Mouse (Mus musculus) hindbrain, embryonic 16.5 days (tissue): ENCODE results near the gene Gadd45g. TPM values are rescaled to one million over a fixed set of nuclear protein-coding genes. Genes with fewer than 3 reads are reported as not detected.

ENCODE experiments used
- ATAC-seq: fragments of 200-750 bp; cut with Nextera tagmentation; 2 replicates; pipeline ENCODE4 v1.8.0; 2017; ENCODE audit warnings: moderate TSS enrichment, moderate library complexity
- H3K27ac ChIP-seq: fragments of 300-500 bp; sonication (generic); 2 replicates; pipeline ENCODE4 v1.5.1; 2014; ENCODE audit warnings: low read depth, mild to moderate bottlenecking, control low read depth, low read length, moderate library complexity
- H3K27me3 ChIP-seq: fragments of 300-500 bp; sonication (generic); replicated peaks from 2 replicates; pipeline ENCODE4 v1.6.1; 2014; ENCODE audit warnings: low read length; ENCODE audit not compliant: control insufficient read depth, insufficient read depth
- H3K36me3 ChIP-seq: fragments of 300-500 bp; sonication (generic); 2 replicates; pipeline ENCODE4 v1.6.1; 2014; ENCODE audit warnings: mild to moderate bottlenecking, low read length, moderate library complexity, mixed read lengths; ENCODE audit not compliant: control insufficient read depth, insufficient read depth
- H3K4me1 ChIP-seq: fragments of 300-500 bp; sonication (generic); 2 replicates; pipeline ENCODE4 v1.6.1; 2014; ENCODE audit warnings: low read depth, low read length; ENCODE audit not compliant: control insufficient read depth, insufficient read depth
- H3K4me2 ChIP-seq: fragments of 300-500 bp; sonication (generic); 2 replicates; pipeline ENCODE4 v1.6.1; 2014; ENCODE audit warnings: mild to moderate bottlenecking, low read length, control low read depth, moderate library complexity
- H3K4me3 ChIP-seq: fragments of 300-500 bp; sonication (generic); 2 replicates; pipeline ENCODE4 v1.5.1; 2014; ENCODE audit warnings: mild to moderate bottlenecking, low read length, control low read depth, moderate library complexity
- H3K9ac ChIP-seq: fragments of 300-500 bp; sonication (generic); 2 replicates; pipeline ENCODE4 v1.6.1; 2014; ENCODE audit warnings: low read depth, mild to moderate bottlenecking, control low read depth, low read length, moderate library complexity
- H3K9me3 ChIP-seq: fragments of 300-500 bp; sonication (generic); 2 replicates; pipeline ENCODE4 v1.6.1; 2014; ENCODE audit warnings: mild to moderate bottlenecking, low read length, moderate library complexity; ENCODE audit not compliant: control insufficient read depth
- WGBS: fragments of 180-500 bp; shearing (Covaris S2); extraction: QIAGEN DNeasy Blood & Tissue Kit; methylation state at CpG from one replicate; pipeline ENCODE4 v1.1.7; 2014; 5-methylcytosine and 5-hydroxymethylcytosine counted together
- polyA plus RNA-seq: library from polyadenylated mRNA; unstranded; fragments of >200 nt; fragmentation: Nextera tagmentation; extraction: Ambion mirVana; gene quantifications from 2 replicates; pipeline ENCODE4 v1.2.1, GENCODE M21; 2015

Gene Gadd45g
- polyA plus RNA-seq, 1 experiment from 2014 or later, result 46.4 TPM

GRCm38 (mm10) chr13:51872963-51873514 is 26.6 kb downstream of the Gadd45g start:
- Histone ChIP-seq H3K4me3 (no peak overlapping the region), H3K27me3 (peaks cover 5% of the 10 kb centered on the region; the same call in 1 of the 2 replicates), H3K36me3 (no peaks in the 10 kb centered on the region), H3K9ac (no peak overlapping the region), H3K27ac (no peak overlapping the region), H3K4me1 (no peaks in the 10 kb centered on the region), H3K4me2 (no peak overlapping the region), H3K9me3 (no peaks in the 10 kb centered on the region)
- WGBS, result 79% methylated on average over 9 of the region's 9 CpGs
- ATAC-seq, result no peak

DNA sequence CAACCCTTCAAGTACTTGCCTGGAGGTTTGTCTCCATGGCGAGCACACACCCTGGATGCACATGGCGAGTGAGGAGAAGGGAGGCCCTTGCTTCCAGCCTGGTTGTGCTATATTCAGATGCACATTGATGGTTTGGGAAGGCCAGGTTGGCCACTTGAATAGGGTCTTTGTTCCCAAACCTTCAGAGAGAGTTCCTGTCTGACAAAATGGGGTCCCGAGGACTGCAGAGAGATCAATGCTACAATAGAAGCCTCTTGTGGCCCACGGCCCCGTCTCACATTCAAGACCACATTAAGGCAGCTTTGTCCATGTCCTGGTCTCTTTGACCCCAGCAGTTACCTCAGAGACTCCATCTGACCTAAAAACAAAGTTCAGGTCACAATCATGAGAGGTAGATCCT is 27.3 kb downstream of the Gadd45g start:
- WGBS, result 90% methylated on average over 5 of the region's 5 CpGs
- no peaks in the 10 kb centered on the region for H3K4me1 ChIP-seq
- ATAC-seq, result no peak

DNA sequence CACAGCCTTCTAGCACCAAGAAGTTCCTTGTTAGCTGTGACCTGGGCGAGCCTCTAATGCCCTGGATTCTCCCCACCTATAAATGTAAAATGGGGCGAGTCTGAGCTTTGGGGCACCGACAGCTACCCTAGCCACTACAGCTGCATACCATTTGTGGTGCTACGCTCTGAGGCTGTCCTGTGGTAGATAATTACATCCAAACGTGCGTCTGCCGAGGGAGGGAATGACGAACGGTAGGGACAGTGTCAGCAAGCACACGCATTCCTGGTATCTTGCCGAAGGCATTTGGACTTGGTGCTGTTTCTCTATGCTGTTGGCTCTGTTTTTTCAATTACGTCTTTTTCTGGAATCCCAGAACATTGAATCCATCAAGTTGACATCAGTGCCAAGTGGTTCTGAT is 29.7 kb downstream of the Gadd45g start:
- no peaks in the 10 kb centered on the region for H3K36me3 ChIP-seq
- H3K4me1 ChIP-seq, result no peaks in the 10 kb centered on the region
- no peak for ATAC-seq
- H3K9me3 ChIP-seq, result no peaks in the 10 kb centered on the region
- H3K4me2 ChIP-seq, result no peak overlapping the region
- WGBS, result 78% methylated on average over 12 of the region's 12 CpGs
- no peak overlapping the region for H3K27ac ChIP-seq
- H3K9ac ChIP-seq, result no peak overlapping the region
- no peaks in the 10 kb centered on the region for H3K27me3 ChIP-seq
- no peak overlapping the region for H3K4me3 ChIP-seq

More for the DNA sequence above, 27.3 kb downstream of the Gadd45g start:
- no peaks in the 10 kb centered on the region for H3K9me3 ChIP-seq
- no peak overlapping the region for H3K9ac ChIP-seq
- no peaks in the 10 kb centered on the region for H3K27me3 ChIP-seq
- no peaks in the 10 kb centered on the region for H3K36me3 ChIP-seq
- H3K4me2 ChIP-seq, result no peak overlapping the region
- H3K27ac ChIP-seq, result no peak overlapping the region
- H3K4me3 ChIP-seq, result no peak overlapping the region

GRCm38 (mm10) chr13:51878806-51879205 is 32.3 kb downstream of the Gadd45g start:
- Histone ChIP-seq H3K36me3 (no peaks in the 10 kb centered on the region), H3K9ac (no peak overlapping the region), H3K4me3 (no peak overlapping the region), H3K4me1 (no peaks in the 10 kb centered on the region), H3K9me3 (no peaks in the 10 kb centered on the region), H3K4me2 (no peak overlapping the region), H3K27me3 (no peaks in the 10 kb centered on the region), H3K27ac (no peak overlapping the region)
- WGBS, result 30% methylated on average over 8 of the region's 8 CpGs
- no peak for ATAC-seq

DNA sequence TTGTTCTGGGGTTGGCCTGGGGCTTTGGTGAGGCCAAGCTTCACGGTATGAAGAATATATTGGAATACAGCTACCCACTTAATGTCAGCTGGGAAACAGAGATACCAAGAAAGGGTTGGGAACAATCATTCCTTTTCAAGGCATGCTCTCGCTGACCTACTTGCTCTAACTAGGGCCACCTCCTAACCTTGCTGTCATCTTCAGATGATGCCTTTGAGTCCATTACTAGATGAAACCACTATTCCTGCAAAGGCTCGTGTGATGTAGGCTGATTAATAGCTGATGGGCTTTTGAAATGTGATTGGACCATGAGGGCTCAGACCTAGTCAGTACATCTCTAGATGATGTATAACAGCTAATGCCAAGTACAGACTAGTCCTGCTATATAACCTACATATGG is 33.1 kb downstream of the Gadd45g start:
- Histone ChIP-seq H3K27me3 (no peaks in the 10 kb centered on the region), H3K27ac (no peak overlapping the region), H3K9me3 (no peaks in the 10 kb centered on the region), H3K4me2 (no peak overlapping the region), H3K4me1 (no peaks in the 10 kb centered on the region), H3K9ac (no peak overlapping the region), H3K36me3 (no peaks in the 10 kb centered on the region), H3K4me3 (no peak overlapping the region)
- 88% methylated on average over 3 of the region's 3 CpGs for WGBS
- no peak for ATAC-seq

DNA sequence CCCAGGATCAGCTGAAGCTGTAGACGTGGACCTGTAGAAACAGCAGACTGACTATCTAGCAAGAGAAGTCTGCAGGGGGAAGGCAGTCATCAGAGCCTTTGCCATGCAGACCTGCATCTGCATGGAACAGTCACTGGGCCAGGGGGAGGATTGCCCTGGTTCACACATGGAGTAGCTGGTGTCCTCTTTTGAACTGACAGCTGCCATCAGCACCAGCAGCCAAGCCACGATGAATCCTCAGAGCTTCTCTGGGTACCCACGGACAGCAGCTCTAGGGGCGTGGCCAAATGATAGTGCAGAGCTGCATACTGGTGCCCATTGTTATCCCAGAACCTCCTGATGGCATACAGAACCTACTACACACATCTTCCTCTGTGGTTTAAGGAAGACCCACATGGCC is 33.5 kb downstream of the Gadd45g start:
- no peak overlapping the region for H3K4me3 ChIP-seq
- no peaks in the 10 kb centered on the region for H3K9me3 ChIP-seq
- H3K4me1 ChIP-seq, result no peaks in the 10 kb centered on the region
- no peak for ATAC-seq
- H3K27me3 ChIP-seq, result no peaks in the 10 kb centered on the region
- H3K9ac ChIP-seq, result no peak overlapping the region
- no peaks in the 10 kb centered on the region for H3K36me3 ChIP-seq
- WGBS, result 91% methylated on average over 4 of the region's 4 CpGs
- no peak overlapping the region for H3K4me2 ChIP-seq
- H3K27ac ChIP-seq, result no peak overlapping the region

DNA sequence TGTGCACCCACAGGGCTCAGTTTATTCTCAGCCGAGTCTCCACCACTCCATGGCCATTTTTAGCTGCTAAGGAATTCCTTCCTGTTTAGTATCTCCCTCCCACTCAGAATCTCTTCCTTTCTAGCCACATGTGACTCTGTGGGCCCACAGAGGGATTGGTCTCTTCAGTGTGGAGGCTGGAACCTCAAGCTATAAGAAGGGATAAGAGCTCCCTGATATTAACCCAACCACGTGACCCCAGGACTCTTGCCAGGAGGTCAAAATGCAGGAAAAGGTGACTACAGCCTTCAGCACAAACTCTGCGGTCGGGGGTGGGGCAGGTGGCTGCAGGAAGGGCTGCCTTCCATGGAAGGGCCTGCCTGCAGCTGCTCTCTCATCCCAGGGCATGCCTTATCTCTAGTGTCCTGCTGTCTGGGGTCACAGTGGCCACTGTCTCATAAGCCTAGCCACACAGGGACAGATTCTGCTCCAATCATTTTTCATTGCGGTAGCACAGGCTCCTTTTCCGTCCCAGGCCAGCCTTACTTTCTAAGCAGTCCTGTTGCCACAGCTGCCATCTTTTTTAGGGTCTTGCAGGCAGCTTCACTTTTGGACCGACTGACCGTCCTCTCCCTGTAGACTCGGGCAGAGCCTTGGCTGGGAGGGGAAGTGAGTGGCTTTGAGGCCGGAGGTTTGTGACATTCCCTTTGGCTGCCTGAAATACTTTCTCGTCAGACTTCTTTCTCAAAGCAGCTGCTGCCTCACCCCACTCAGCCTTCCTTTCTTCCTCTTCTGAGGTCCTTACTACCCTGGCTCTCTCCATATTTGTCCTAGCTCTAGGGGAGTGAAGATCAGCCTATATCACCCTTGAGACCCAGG is 35.0 kb downstream of the Gadd45g start:
- H3K27me3 ChIP-seq, result no peaks in the 10 kb centered on the region
- H3K9ac ChIP-seq, result no peak overlapping the region
- ATAC-seq, result no peak
- H3K4me3 ChIP-seq, result no peak overlapping the region
- H3K36me3 ChIP-seq, result no peaks in the 10 kb centered on the region
- no peak overlapping the region for H3K27ac ChIP-seq
- no peaks in the 10 kb centered on the region for H3K4me1 ChIP-seq
- WGBS, result 75% methylated on average over 11 of the region's 11 CpGs
- H3K4me2 ChIP-seq, result no peak overlapping the region
- H3K9me3 ChIP-seq, result no peaks in the 10 kb centered on the region

GRCm38 (mm10) chr13:51882218-51882617 is 35.7 kb downstream of the Gadd45g start:
- Histone ChIP-seq H3K27me3 (no peaks in the 10 kb centered on the region), H3K9me3 (no peaks in the 10 kb centered on the region), H3K9ac (no peak overlapping the region), H3K4me3 (no peak overlapping the region), H3K27ac (no peak overlapping the region), H3K36me3 (no peaks in the 10 kb centered on the region), H3K4me2 (no peak overlapping the region), H3K4me1 (no peaks in the 10 kb centered on the region)
- WGBS, result 87% methylated on average over 3 of the region's 3 CpGs
- no peak for ATAC-seq

DNA sequence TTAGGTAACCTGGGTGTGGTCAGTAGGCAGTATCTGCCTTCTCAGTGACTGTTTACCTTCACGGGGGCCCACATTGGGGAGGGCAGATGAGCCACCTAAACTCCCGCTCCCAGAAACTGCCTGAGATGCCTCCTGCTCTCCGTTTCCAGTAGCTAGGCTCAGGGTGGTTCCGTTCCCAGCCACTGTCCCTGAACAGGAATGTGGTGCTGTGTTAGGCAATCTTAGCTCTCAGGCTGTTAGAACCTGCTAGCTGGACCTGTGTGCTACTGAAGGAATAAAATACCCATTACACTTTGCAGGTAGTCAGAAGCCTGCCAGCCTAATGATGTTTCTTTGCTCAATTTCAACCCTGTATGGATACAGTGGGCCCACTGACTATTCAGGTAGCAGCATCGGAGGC is 37.8 kb downstream of the Gadd45g start:
- H3K4me2 ChIP-seq, result no peak overlapping the region
- no peaks in the 10 kb centered on the region for H3K36me3 ChIP-seq
- H3K27ac ChIP-seq, result no peak overlapping the region
- H3K27me3 ChIP-seq, result no peaks in the 10 kb centered on the region
- no peak overlapping the region for H3K9ac ChIP-seq
- ATAC-seq, result no peak
- no peaks in the 10 kb centered on the region for H3K4me1 ChIP-seq
- 80% methylated on average over 5 of the region's 5 CpGs for WGBS
- H3K9me3 ChIP-seq, result no peaks in the 10 kb centered on the region
- no peak overlapping the region for H3K4me3 ChIP-seq
